Mouse (Mus musculus) splenic B cell, adult 2 months (primary cell): ENCODE measurements around the gene Carmil1.

Source experiments
- DNase-seq: peaks from one replicate; pipeline ENCODE4 v3.0.0-alpha.2; 2011; ENCODE audit warnings: low read depth, low spot score
- H3K27me3 ChIP-seq: 2 replicates; pipeline ENCODE4 v1.6.1; 2012; ENCODE audit warnings: mild to moderate bottlenecking, low read length, moderate library complexity, mixed read lengths; ENCODE audit not compliant: control insufficient read depth, poor library complexity, insufficient read depth, severe bottlenecking
- H3K36me3 ChIP-seq: 2 replicates; pipeline ENCODE4 v1.6.1; 2012; ENCODE audit warnings: mild to moderate bottlenecking, low read length, moderate library complexity, mixed read lengths; ENCODE audit not compliant: control insufficient read depth, poor library complexity, insufficient read depth, severe bottlenecking

The Carmil1 gene

GRCm38 (mm10) chr13:23990928-23991327 is 289.7 kb downstream of the Carmil1 start, which contains the start of gene Scgn:
Scgn (minus strand) TSS chr13:23991214.
- DNase-seq: peak; percentile 56
- no peaks in the 10 kb centered on the region for H3K36me3 ChIP-seq

GRCm38 (mm10) chr13:23990451-23990850 is 290.1 kb downstream of the Carmil1 start:
- no peaks in the 10 kb centered on the region for H3K27me3 ChIP-seq
- no peak for DNase-seq
- H3K36me3 ChIP-seq: no peaks in the 10 kb centered on the region

More at GRCm38 (mm10) chr13:23990928-23991327, 289.7 kb downstream of the Carmil1 start, which contains the start of gene Scgn:
- no peaks in the 10 kb centered on the region for H3K27me3 ChIP-seq

GRCm38 (mm10) chr13:23985130-23985529 is 295.5 kb downstream of the Carmil1 start:
- Histone ChIP-seq H3K36me3 (no peaks in the 10 kb centered on the region), H3K27me3 (no peaks in the 10 kb centered on the region)
- no peak for DNase-seq

- Histone ChIP-seq H3K36me3 (no peaks in the 10 kb centered on the region), H3K27me3 (no peaks in the 10 kb centered on the region)
- DNase-seq: no peak
Observed at GRCm38 (mm10) chr13:23972271-23972670, 308.3 kb downstream of the Carmil1 start.

- no peaks in the 10 kb centered on the region for H3K36me3 ChIP-seq
- DNase-seq: no peak
- no peaks in the 10 kb centered on the region for H3K27me3 ChIP-seq
Observed at GRCm38 (mm10) chr13:23971870-23972269, 308.7 kb downstream of the Carmil1 start.

GRCm38 (mm10) chr13:23964909-23965308 is 315.7 kb downstream of the Carmil1 start:
- Histone ChIP-seq H3K27me3 (no peaks in the 10 kb centered on the region), H3K36me3 (no peaks in the 10 kb centered on the region)
- no peak for DNase-seq
